Mouse (Mus musculus) forebrain, embryonic 16.5 days (tissue): ENCODE measurements around the gene Baz1b. TPM values are rescaled to one million over a fixed set of nuclear protein-coding genes. Genes with fewer than 3 reads are reported as not detected.
A peak's percentile ranks its signal among the peaks of the same experiment; 100 is the strongest.

Source experiments
- ATAC-seq: fragments of 200-750 bp; cut with Nextera tagmentation; 2 replicates; pipeline ENCODE4 v1.8.0; 2017; ENCODE audit warnings: mild to moderate bottlenecking, moderate library complexity
- H3K27ac ChIP-seq: fragments of 300-500 bp; sonication (generic); 2 replicates; pipeline ENCODE4 v1.5.1; 2014; ENCODE audit warnings: low read length, control low read depth
- H3K27me3 ChIP-seq: fragments of 300-500 bp; sonication (generic); replicated peaks from 2 replicates; pipeline ENCODE4 v1.6.1; 2014; ENCODE audit warnings: low read length; ENCODE audit not compliant: control insufficient read depth, insufficient read depth
- H3K36me3 ChIP-seq: fragments of 300-500 bp; sonication (generic); 2 replicates; pipeline ENCODE4 v1.6.1; 2014; ENCODE audit not compliant: control insufficient read depth, insufficient read depth
- H3K4me1 ChIP-seq: fragments of 300-500 bp; sonication (generic); replicated peaks from 2 replicates; pipeline ENCODE4 v1.6.1; 2014; ENCODE audit warnings: low read length; ENCODE audit not compliant: control insufficient read depth, insufficient read depth
- H3K4me2 ChIP-seq: fragments of 300-500 bp; sonication (generic); 2 replicates; pipeline ENCODE4 v1.6.1; 2014; ENCODE audit warnings: mild to moderate bottlenecking, low read length, control low read depth
- H3K4me3 ChIP-seq: fragments of 300-500 bp; sonication (generic); replicated peaks from 2 replicates; pipeline ENCODE4 v1.5.1; 2014; ENCODE audit warnings: mild to moderate bottlenecking, low read length, control low read depth
- H3K9ac ChIP-seq: fragments of 300-500 bp; sonication (generic); replicated peaks from 2 replicates; pipeline ENCODE4 v1.6.1; 2014; ENCODE audit warnings: low read depth, low read length, control low read depth
- H3K9me3 ChIP-seq: fragments of 300-500 bp; sonication (generic); 2 replicates; pipeline ENCODE4 v1.6.1; 2016; ENCODE audit warnings: low read length; ENCODE audit not compliant: control insufficient read depth
- WGBS: fragments of 180-500 bp; shearing (Covaris S2); extraction: QIAGEN DNeasy Blood & Tissue Kit; methylation state at CpG from one replicate; pipeline ENCODE4 v1.1.7; 2014; 5-methylcytosine and 5-hydroxymethylcytosine counted together
- polyA plus RNA-seq: library from polyadenylated mRNA; unstranded; fragments of >200 nt; fragmentation: Nextera tagmentation; extraction: Ambion mirVana; gene quantifications from 2 replicates; pipeline ENCODE4 v1.2.1, GENCODE M21; 2015

Baz1b gene
- polyA plus RNA-seq, 1 experiment from 2014 or later: 34.4 TPM

- 60% methylated on average over 1 of the region's 1 CpGs for WGBS
Measured at GRCm38 (mm10) chr5:135241474-135241873, 54.4 kb downstream of the Baz1b start.

GRCm38 (mm10) chr5:135242136-135242535, 55.1 kb downstream of the Baz1b start:
- Histone ChIP-seq H3K4me1 (peaks cover 2% of the 10 kb centered on the region), H3K27me3 (no peaks in the 10 kb centered on the region), H3K27ac (no peak overlapping the region), H3K9ac (no peak overlapping the region), H3K4me3 (no peak overlapping the region), H3K9me3 (no peaks in the 10 kb centered on the region), H3K36me3 (peaks cover 55% of the 10 kb centered on the region), H3K4me2 (no peak overlapping the region)
- no peak for ATAC-seq
- 87% methylated on average over 12 of the region's 12 CpGs for WGBS

More at GRCm38 (mm10) chr5:135241474-135241873, 54.4 kb downstream of the Baz1b start:
- Histone ChIP-seq H3K4me1 (peaks cover 2% of the 10 kb centered on the region; the same call in 1 of the 2 replicates), H3K27me3 (no peaks in the 10 kb centered on the region), H3K36me3 (peaks cover 56% of the 10 kb centered on the region), H3K4me3 (no peak overlapping the region), H3K9ac (no peak overlapping the region), H3K27ac (no peak overlapping the region), H3K9me3 (no peaks in the 10 kb centered on the region), H3K4me2 (no peak overlapping the region)
- no peak for ATAC-seq

GRCm38 (mm10) chr5:135242608-135243007, 55.5 kb downstream of the Baz1b start:
- H3K36me3 ChIP-seq: peaks cover 50% of the 10 kb centered on the region
- no peak overlapping the region for H3K9ac ChIP-seq
- no peak overlapping the region for H3K4me2 ChIP-seq
- H3K27ac ChIP-seq: no peak overlapping the region
- no peaks in the 10 kb centered on the region for H3K27me3 ChIP-seq
- peaks cover 6% of the 10 kb centered on the region for H3K4me1 ChIP-seq
- no peaks in the 10 kb centered on the region for H3K9me3 ChIP-seq
- 82% methylated on average over 3 of the region's 3 CpGs for WGBS
- no peak overlapping the region for H3K4me3 ChIP-seq
- ATAC-seq: no peak

- H3K27ac ChIP-seq: no peak overlapping the region
- H3K27me3 ChIP-seq: no peaks in the 10 kb centered on the region
- no peaks in the 10 kb centered on the region for H3K9me3 ChIP-seq
- H3K9ac ChIP-seq: no peak overlapping the region
- H3K4me2 ChIP-seq: no peak overlapping the region
- H3K4me3 ChIP-seq: no peak overlapping the region
- 83% methylated on average over 1 of the region's 1 CpGs for WGBS
- ATAC-seq: no peak
- peaks cover 8% of the 10 kb centered on the region for H3K4me1 ChIP-seq
- peaks cover 45% of the 10 kb centered on the region for H3K36me3 ChIP-seq
Measured at GRCm38 (mm10) chr5:135243166-135243565, 56.1 kb downstream of the Baz1b start.

GRCm38 (mm10) chr5:135246531-135246930, 59.5 kb downstream of the Baz1b start:
- 44% methylated on average over 4 of the region's 4 CpGs for WGBS
- no peak for ATAC-seq
- Histone ChIP-seq H3K36me3 (peaks cover 32% of the 10 kb centered on the region), H3K4me1 (peaks cover 28% of the 10 kb centered on the region), H3K9me3 (no peaks in the 10 kb centered on the region), H3K4me3 (no peak overlapping the region), H3K4me2 (no peak overlapping the region), H3K9ac (no peak overlapping the region), H3K27me3 (0 out of 2 replicates have a peak, but pooled peaks cover 2% of the 10 kb centered on the region), H3K27ac (no peak overlapping the region)

GRCm38 (mm10) chr5:135247337-135247736, 60.3 kb downstream of the Baz1b start:
- 57% methylated on average over 9 of the region's 9 CpGs for WGBS
- Histone ChIP-seq H3K36me3 (peaks cover 26% of the 10 kb centered on the region), H3K4me2 (peak overlapping the region; percentile 61), H3K4me3 (no peak overlapping the region), H3K4me1 (peaks cover 28% of the 10 kb centered on the region), H3K9me3 (no peaks in the 10 kb centered on the region), H3K27me3 (0 out of 2 replicates have a peak, but pooled peaks cover 2% of the 10 kb centered on the region), H3K9ac (no peak overlapping the region), H3K27ac (no peak overlapping the region)
- no peak for ATAC-seq

GRCm38 (mm10) chr5:135248956-135249676, 62.1 kb downstream of the Baz1b start:
- Histone ChIP-seq H3K4me1 (peaks cover 42% of the 10 kb centered on the region), H3K4me3 (peak overlapping the region; percentile 65), H3K4me2 (peak overlapping the region; percentile 61), H3K9ac (0 out of 2 replicates have a peak overlapping the region, but pooled peaks have one; percentile 7), H3K27me3 (0 out of 2 replicates have a peak, but pooled peaks cover 2% of the 10 kb centered on the region), H3K9me3 (no peaks in the 10 kb centered on the region), H3K27ac (no peak overlapping the region), H3K36me3 (peaks cover 13% of the 10 kb centered on the region)
- ATAC-seq: no peak
- WGBS: 56% methylated on average over 16 of the region's 16 CpGs

GRCm38 (mm10) chr5:135250186-135251078, 63.4 kb downstream of the Baz1b start:
- H3K27ac ChIP-seq: no peak overlapping the region
- ATAC-seq: peak; percentile 48
- WGBS: under 1% methylated on average over 90 of the region's 92 CpGs
- peaks cover 7% of the 10 kb centered on the region; the same call in 1 of the 2 replicates for H3K36me3 ChIP-seq
- peaks cover 46% of the 10 kb centered on the region for H3K4me1 ChIP-seq
- H3K9me3 ChIP-seq: no peaks in the 10 kb centered on the region
- peak overlapping the region; percentile 67 for H3K9ac ChIP-seq
- H3K27me3 ChIP-seq: 0 out of 2 replicates have a peak, but pooled peaks cover 2% of the 10 kb centered on the region
- H3K4me2 ChIP-seq: peak overlapping the region; percentile 61
- H3K4me3 ChIP-seq: peak overlapping the region; percentile 65

GRCm38 (mm10) chr5:135251079-135251454, 64.0 kb downstream of the Baz1b start, which contains the start of gene Fzd9:
Gene Fzd9, minus strand, starts transcription at chr5:135251230.
- H3K9ac ChIP-seq: peak within 1 kb of the TSS; percentile 67
- 0 out of 2 replicates have a peak, but pooled peaks cover 2% of the 10 kb centered on the region for H3K27me3 ChIP-seq
- H3K4me1 ChIP-seq: peaks cover 45% of the 10 kb centered on the region
- peak; percentile 87 for ATAC-seq
- no peak within 1 kb of the TSS for H3K27ac ChIP-seq
- WGBS: 0% methylated on average over 45 of the region's 51 CpGs
- H3K9me3 ChIP-seq: no peaks in the 10 kb centered on the region
- peak within 1 kb of the TSS; percentile 65 for H3K4me3 ChIP-seq
- H3K4me2 ChIP-seq: peak within 1 kb of the TSS; percentile 61
- peaks cover 3% of the 10 kb centered on the region; the same call in 1 of the 2 replicates for H3K36me3 ChIP-seq
